Mouse (Mus musculus) thymus, adult 2 months (tissue): Measurements from ENCODE around the gene Kctd6.

Experiments
- CTCF ChIP-seq: fragments of 200-500 bp; IDR thresholded peaks from 2 replicates; pipeline ENCODE4 v1.5.1; 2012; ENCODE audit warnings: mild to moderate bottlenecking, control low read depth, low read length, moderate library complexity, borderline replicate concordance; ENCODE audit not compliant: control insufficient read depth, poor library complexity, insufficient read depth; ENCODE audit errors: extremely low read depth
- POLR2A ChIP-seq: fragments of 200-500 bp; IDR thresholded peaks from 2 replicates; pipeline ENCODE4 v1.6.1; 2012; ENCODE audit warnings: mild to moderate bottlenecking, low read length, control low read depth, moderate library complexity; ENCODE audit not compliant: control insufficient read depth, poor library complexity, insufficient read depth; ENCODE audit errors: extremely low read depth

DNA sequence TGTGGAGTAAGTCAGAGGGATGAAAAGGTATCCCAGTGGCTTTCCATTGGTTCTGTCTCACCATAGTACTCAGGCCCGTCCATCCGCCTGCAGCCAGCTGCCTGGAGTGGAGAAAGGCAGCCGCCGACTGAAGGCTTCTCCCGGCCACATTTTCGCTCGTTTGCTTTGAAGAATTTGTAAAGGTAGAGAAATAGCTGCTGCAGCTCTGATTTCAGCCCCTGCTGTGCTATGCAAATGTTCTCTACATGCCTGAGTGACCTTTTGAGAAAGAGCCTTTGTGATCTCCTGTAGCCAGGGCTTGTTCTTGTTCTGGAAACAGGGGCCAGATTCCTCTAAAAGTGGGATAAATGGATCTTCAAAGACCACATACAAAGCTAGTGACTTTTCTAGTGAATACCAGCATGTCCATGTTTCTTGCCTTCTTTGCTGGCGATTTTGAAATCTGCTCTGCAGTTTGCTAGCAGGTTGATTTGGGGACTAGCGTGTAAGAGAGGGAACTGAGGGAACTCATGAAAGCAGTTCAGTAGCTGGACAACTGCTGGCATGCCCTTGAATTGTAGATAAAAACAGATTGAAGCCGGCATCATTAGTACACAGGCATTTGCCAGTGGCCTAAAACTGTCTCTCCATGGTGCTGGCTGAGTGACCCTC, 4.9 kb downstream of the Kctd6 start:
- TF ChIP-seq POLR2A = no peak
- TF ChIP-seq CTCF = no peak
